Mouse (Mus musculus): ENCODE data around the gene Dbnl.

The Dbnl gene

GRCm38 (mm10) chr11:5788056-5789014 is at the start of gene Dbnl:
Gene Dbnl, plus strand, starts transcription at chr11:5788488.
- peak; percentile 96 to 97 for DNase-seq (ENCODE audit: low spot score in 2 of 2)

GRCm38 (mm10) chr11:5738888-5739632 is 49.2 kb upstream of the Dbnl start:
- DNase-seq (ENCODE audit: low spot score in 2 of 2), result peak in 1 of 2 experiments; percentile 56

GRCm38 (mm10) chr11:5739846-5740245 is 48.4 kb upstream of the Dbnl start:
- no peak for DNase-seq (ENCODE audit: low spot score in 2 of 2)

GRCm38 (mm10) chr11:5740599-5740964 is 47.7 kb upstream of the Dbnl start:
- DNase-seq (ENCODE audit: low spot score in 2 of 2), result no peak

GRCm38 (mm10) chr11:5740965-5741627 is 47.2 kb upstream of the Dbnl start:
- peak; percentile 83 to 93 for DNase-seq (ENCODE audit: low spot score in 2 of 2)

- peak; percentile 46 to 71 for DNase-seq (ENCODE audit: low spot score in 2 of 2)
Observed at GRCm38 (mm10) chr11:5742106-5742505, 46.2 kb upstream of the Dbnl start.

- DNase-seq (ENCODE audit: low spot score in 2 of 2), result no peak
Observed at GRCm38 (mm10) chr11:5744951-5745350, 43.3 kb upstream of the Dbnl start.

GRCm38 (mm10) chr11:5753755-5754154 is 34.5 kb upstream of the Dbnl start:
- no peak for DNase-seq (ENCODE audit: low spot score in 2 of 2)

GRCm38 (mm10) chr11:5761820-5762632 is 26.3 kb upstream of the Dbnl start, which contains the start of gene Urgcp:
Gene Urgcp, minus strand, starts transcription at chr11:5762376.
- DNase-seq (ENCODE audit: low spot score in 2 of 2), result peak; percentile 96 to 99

GRCm38 (mm10) chr11:5762633-5762982 is 25.7 kb upstream of the Dbnl start:
- DNase-seq (ENCODE audit: low spot score in 2 of 2), result no peak

- no peak for DNase-seq (ENCODE audit: low spot score in 2 of 2)
Observed at GRCm38 (mm10) chr11:5766019-5766418, 22.3 kb upstream of the Dbnl start.

GRCm38 (mm10) chr11:5778481-5778880 is 9.8 kb upstream of the Dbnl start:
- no peak for DNase-seq (ENCODE audit: low spot score in 2 of 2)

GRCm38 (mm10) chr11:5780035-5780499 is 8.2 kb upstream of the Dbnl start:
- no peak for DNase-seq (ENCODE audit: low spot score in 2 of 2)

GRCm38 (mm10) chr11:5782199-5782944 is 5.9 kb upstream of the Dbnl start:
- DNase-seq (ENCODE audit: low spot score in 2 of 2), result no peak

GRCm38 (mm10) chr11:5785732-5786131 is 2.6 kb upstream of the Dbnl start:
- DNase-seq (ENCODE audit: low spot score in 2 of 2), result no peak

GRCm38 (mm10) chr11:5787671-5788055 is 625 bp upstream of the Dbnl start:
- DNase-seq (ENCODE audit: low spot score in 2 of 2), result no peak

- peak in 1 of 2 experiments; percentile 44 for DNase-seq (ENCODE audit: low spot score in 2 of 2)
Observed at GRCm38 (mm10) chr11:5789071-5789753, 924 bp downstream of the Dbnl start.

GRCm38 (mm10) chr11:5789754-5790333 is 1.6 kb downstream of the Dbnl start:
- no peak for DNase-seq (ENCODE audit: low spot score in 2 of 2)

- no peak for DNase-seq (ENCODE audit: low spot score in 2 of 2)
Observed at GRCm38 (mm10) chr11:5790431-5790830, 2.1 kb downstream of the Dbnl start.

GRCm38 (mm10) chr11:5795290-5795689 is 7.0 kb downstream of the Dbnl start:
- no peak for DNase-seq (ENCODE audit: low spot score in 2 of 2)
